Mouse (Mus musculus) liver, postnatal 0 days (tissue): Measurements from ENCODE around the gene Ccdc136.

Experiments used
- CTCF ChIP-seq: sonication (generic); IDR thresholded peaks from 2 replicates; pipeline ENCODE4 v1.5.1; 2016; ENCODE audit warnings: antibody characterized with exemption, low read depth
- EP300 ChIP-seq: IDR thresholded peaks from 2 replicates; pipeline ENCODE4 v1.6.1; 2016; ENCODE audit warnings: antibody characterized with exemption, low read depth, mild to moderate bottlenecking

- TF ChIP-seq CTCF = no peak
- TF ChIP-seq EP300 = no peak
Observed at GRCm38 (mm10) chr6:29347189-29347588, 48.9 kb upstream of the Ccdc136 start.
